Mouse (Mus musculus) hindbrain, embryonic 14.5 days (tissue): ENCODE results near the gene Ppfia3. TPM values are rescaled to one million over a fixed set of nuclear protein-coding genes. Genes with fewer than 3 reads are reported as not detected.

Experiments
- ATAC-seq: fragments of 200-750 bp; cut with Nextera tagmentation; 2 replicates; pipeline ENCODE4 v1.8.0; 2017; ENCODE audit warnings: moderate number of reproducible peaks, mild to moderate bottlenecking, moderate TSS enrichment, moderate library complexity; ENCODE audit not compliant: low FRiP score
- DNase-seq: peaks from one replicate; pipeline ENCODE4 v3.0.0-alpha.2; 2015; ENCODE audit warnings: low spot score
- H3K27ac ChIP-seq: fragments of 300-500 bp; sonication (generic); 2 replicates; pipeline ENCODE4 v1.5.1; 2014; ENCODE audit warnings: mild to moderate bottlenecking, moderate library complexity
- H3K27me3 ChIP-seq: fragments of 300-500 bp; sonication (generic); 2 replicates; pipeline ENCODE4 v1.6.1; 2014; ENCODE audit warnings: mild to moderate bottlenecking, low read length, mixed read lengths; ENCODE audit not compliant: control insufficient read depth, insufficient read depth
- H3K36me3 ChIP-seq: fragments of 300-500 bp; sonication (generic); replicated peaks from 2 replicates; pipeline ENCODE4 v1.6.1; 2014; ENCODE audit not compliant: control insufficient read depth, insufficient read depth
- H3K4me1 ChIP-seq: fragments of 300-500 bp; sonication (generic); replicated peaks from 2 replicates; pipeline ENCODE4 v1.6.1; 2014; ENCODE audit warnings: antibody characterized with exemption, low read length, mixed read lengths; ENCODE audit not compliant: control insufficient read depth, insufficient read depth
- H3K4me2 ChIP-seq: fragments of 300-500 bp; sonication (generic); replicated peaks from 2 replicates; pipeline ENCODE4 v1.6.1; 2014; ENCODE audit warnings: mild to moderate bottlenecking, moderate library complexity
- H3K4me3 ChIP-seq: fragments of 300-500 bp; sonication (generic); replicated peaks from 2 replicates; pipeline ENCODE4 v1.5.1; 2014; ENCODE audit warnings: mild to moderate bottlenecking, low read length
- H3K9ac ChIP-seq: fragments of 300-500 bp; sonication (generic); 2 replicates; pipeline ENCODE4 v1.6.1; 2014
- H3K9me3 ChIP-seq: fragments of 300-500 bp; sonication (generic); 2 replicates; pipeline ENCODE4 v1.6.1; 2016; ENCODE audit warnings: low read length; ENCODE audit not compliant: control insufficient read depth
- WGBS: fragments of 180-500 bp; shearing (Covaris S2); extraction: QIAGEN DNeasy Blood & Tissue Kit; methylation state at CpG from one replicate; pipeline ENCODE4 v1.1.7; 2014; 5-methylcytosine and 5-hydroxymethylcytosine counted together
- polyA plus RNA-seq: library from polyadenylated mRNA; unstranded; fragments of >200 nt; fragmentation: Nextera tagmentation; extraction: Ambion mirVana; gene quantifications from 2 replicates; pipeline ENCODE4 v1.2.1, GENCODE M21; 2014

Ppfia3 gene
- polyA plus RNA-seq, 1 experiment from 2014 or later, result 29.8 TPM

DNA sequence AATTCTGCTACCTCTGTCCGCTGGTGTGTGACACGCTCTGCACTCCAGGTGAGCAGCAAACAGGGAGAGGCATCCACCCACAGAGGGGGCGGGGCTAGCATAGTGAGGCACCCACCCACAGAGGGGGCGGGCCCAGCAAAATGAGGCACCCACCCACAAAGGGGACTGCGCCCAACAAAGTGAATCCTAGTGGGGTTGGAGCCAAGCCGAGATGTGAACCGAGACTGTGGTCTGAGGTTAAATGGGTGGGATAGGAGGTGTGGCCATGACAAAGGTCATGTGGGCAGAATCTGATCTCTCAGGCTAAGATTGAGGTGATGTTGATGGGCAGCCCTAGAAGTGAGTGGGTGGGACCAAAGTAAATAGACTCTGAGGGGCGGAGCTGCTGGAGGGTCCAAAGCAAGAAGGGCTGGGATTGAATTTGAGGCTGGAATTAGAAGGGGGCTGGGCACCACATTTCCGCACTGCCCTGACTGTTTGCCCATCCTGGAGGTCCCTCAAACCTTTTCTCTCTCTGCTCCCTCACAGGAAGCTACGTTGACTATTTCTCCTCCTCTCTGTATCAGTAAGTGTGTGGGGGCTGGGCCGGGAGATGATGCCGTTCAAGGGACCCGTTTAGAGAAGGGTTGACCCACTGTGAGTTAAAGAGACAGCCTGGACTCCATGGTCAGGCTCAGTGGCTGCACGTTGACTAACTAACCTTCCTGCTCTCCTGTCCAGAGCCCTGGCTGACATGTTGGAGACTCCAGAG is 28.5 kb downstream of the Ppfia3 start:
- ATAC-seq (no peak), DNase-seq (no peak)
- peaks cover 5% of the 10 kb centered on the region for H3K27me3 ChIP-seq
- H3K4me1 ChIP-seq, result peaks cover 19% of the 10 kb centered on the region; the same call in 1 of the 2 replicates
- peak overlapping the region; percentile 78 for H3K4me2 ChIP-seq
- H3K9me3 ChIP-seq, result no peaks in the 10 kb centered on the region
- peaks cover 16% of the 10 kb centered on the region for H3K36me3 ChIP-seq
- WGBS, result 6% methylated on average over 14 of the region's 14 CpGs
- H3K4me3 ChIP-seq, result no peak overlapping the region
- no peak overlapping the region for H3K9ac ChIP-seq
- H3K27ac ChIP-seq, result no peak overlapping the region

DNA sequence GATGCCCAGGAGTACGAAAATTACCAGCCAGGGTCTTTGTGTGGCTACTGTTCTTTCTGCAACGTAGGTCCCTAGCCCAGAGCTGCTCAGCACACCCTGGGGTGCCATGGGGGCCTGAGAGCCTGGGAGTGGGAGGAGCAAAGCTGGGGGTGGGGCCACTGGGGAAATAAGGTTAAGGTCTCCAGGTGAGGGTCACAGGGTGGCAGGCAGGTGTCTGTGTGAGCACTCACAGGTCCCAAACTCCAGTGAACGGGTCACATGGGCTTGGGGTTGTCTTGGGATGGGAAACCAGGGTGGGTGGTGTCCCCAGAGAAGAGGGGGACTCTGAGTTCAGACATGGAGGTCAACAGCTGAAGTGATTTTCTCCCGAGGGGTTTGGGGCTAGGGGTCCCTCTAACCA is 29.4 kb downstream of the Ppfia3 start:
- Histone ChIP-seq H3K9me3 (no peaks in the 10 kb centered on the region), H3K4me1 (peaks cover 23% of the 10 kb centered on the region; the same call in 1 of the 2 replicates), H3K4me2 (no peak overlapping the region), H3K4me3 (no peak overlapping the region), H3K9ac (no peak overlapping the region), H3K36me3 (peaks cover 15% of the 10 kb centered on the region), H3K27ac (no peak overlapping the region), H3K27me3 (peaks cover 5% of the 10 kb centered on the region)
- 20% methylated on average over 4 of the region's 4 CpGs for WGBS
- no peak for ATAC-seq
- no peak for DNase-seq

DNA sequence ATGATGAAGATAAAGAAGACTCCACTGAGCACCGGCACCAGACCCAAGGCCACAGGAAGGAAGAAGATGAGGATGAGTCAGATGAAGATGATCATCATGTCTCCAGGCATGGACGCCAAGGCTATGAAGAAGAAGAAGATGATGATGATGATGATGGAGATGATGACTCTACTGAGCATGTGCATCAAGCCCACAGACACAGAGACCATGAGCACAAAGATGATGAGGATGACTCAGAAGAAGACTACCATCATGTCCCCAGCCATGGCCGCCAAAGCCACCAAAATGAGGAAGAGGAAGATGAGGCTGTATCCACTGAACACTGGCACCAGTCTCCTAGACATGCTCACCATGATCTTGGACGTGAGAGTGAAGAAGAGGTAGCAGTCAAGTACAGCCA is 30.5 kb downstream of the Ppfia3 start:
- no peak for ATAC-seq
- H3K36me3 ChIP-seq, result peaks cover 10% of the 10 kb centered on the region
- no peak for DNase-seq
- peaks cover 5% of the 10 kb centered on the region for H3K27me3 ChIP-seq
- peaks cover 23% of the 10 kb centered on the region; the same call in 1 of the 2 replicates for H3K4me1 ChIP-seq
- no peak overlapping the region for H3K4me3 ChIP-seq
- H3K9ac ChIP-seq, result no peak overlapping the region
- no peaks in the 10 kb centered on the region for H3K9me3 ChIP-seq
- H3K27ac ChIP-seq, result no peak overlapping the region
- H3K4me2 ChIP-seq, result no peak overlapping the region
- 99% methylated on average over 4 of the region's 4 CpGs for WGBS

DNA sequence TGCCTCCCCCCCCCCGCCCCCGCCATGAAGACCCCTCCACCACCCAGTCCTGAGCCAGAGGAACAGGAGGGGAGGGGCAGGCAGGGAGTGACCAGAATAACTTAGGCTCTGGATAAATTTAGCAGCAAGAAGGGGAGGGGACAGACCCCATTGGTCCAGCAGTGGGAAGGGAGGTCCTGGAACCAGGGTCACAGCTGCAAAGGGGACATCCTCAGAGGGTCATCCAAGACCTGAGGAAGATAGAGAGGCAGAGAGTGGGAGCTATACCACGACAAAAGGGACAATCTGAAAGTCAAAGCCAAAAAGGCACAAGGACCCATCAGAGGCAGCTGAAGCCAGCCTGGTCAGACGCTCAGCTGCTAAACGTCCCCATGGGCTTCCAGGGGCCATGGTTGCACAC is 31.8 kb downstream of the Ppfia3 start, which contains the start of gene Hrc:
Gene Hrc (plus strand): TSS at position 235 of the 400 bp plus-strand sequence.
- Histone ChIP-seq H3K9me3 (no peaks in the 10 kb centered on the region), H3K4me1 (peaks cover 20% of the 10 kb centered on the region; the same call in 1 of the 2 replicates), H3K4me3 (no peak within 1 kb of the TSS), H3K27me3 (peaks cover 5% of the 10 kb centered on the region), H3K9ac (peak within 1 kb of the TSS; percentile 61; the same call in 1 of the 2 replicates), H3K27ac (no peak within 1 kb of the TSS), H3K36me3 (0 out of 2 replicates have a peak, but pooled peaks cover 4% of the 10 kb centered on the region), H3K4me2 (peak within 1 kb of the TSS; percentile 71; the same call in 1 of the 2 replicates)
- ATAC-seq (no peak), DNase-seq (no peak)
- WGBS, result 40% methylated on average over 5 of the region's 5 CpGs

DNA sequence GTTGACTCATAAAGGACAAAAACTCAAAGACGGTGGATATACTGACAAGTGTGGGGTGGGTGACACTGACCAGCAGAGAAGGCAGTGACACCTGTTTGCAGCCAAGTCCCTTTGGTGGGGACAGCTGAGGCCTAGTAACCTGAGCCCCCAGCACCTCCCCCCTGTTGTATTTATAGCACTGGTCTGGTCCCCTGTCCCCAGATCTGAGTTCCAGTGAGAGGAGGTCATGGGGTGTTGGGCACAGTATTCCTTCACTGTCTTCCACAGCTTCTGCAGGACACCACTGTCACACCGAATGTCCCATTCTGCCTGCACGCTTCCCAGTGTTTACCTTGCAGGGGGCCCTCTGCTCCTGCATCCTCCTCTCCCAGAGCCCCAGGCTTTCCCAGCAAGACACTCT is 32.2 kb downstream of the Ppfia3 start:
- no peaks in the 10 kb centered on the region for H3K36me3 ChIP-seq
- H3K4me1 ChIP-seq, result peaks cover 15% of the 10 kb centered on the region; the same call in 1 of the 2 replicates
- no peak overlapping the region for H3K4me2 ChIP-seq
- no peak overlapping the region for H3K27ac ChIP-seq
- no peaks in the 10 kb centered on the region for H3K9me3 ChIP-seq
- ATAC-seq, result no peak
- H3K27me3 ChIP-seq, result peaks cover 5% of the 10 kb centered on the region
- no peak overlapping the region for H3K9ac ChIP-seq
- 38% methylated on average over 3 of the region's 3 CpGs for WGBS
- no peak for DNase-seq
- H3K4me3 ChIP-seq, result no peak overlapping the region

DNA sequence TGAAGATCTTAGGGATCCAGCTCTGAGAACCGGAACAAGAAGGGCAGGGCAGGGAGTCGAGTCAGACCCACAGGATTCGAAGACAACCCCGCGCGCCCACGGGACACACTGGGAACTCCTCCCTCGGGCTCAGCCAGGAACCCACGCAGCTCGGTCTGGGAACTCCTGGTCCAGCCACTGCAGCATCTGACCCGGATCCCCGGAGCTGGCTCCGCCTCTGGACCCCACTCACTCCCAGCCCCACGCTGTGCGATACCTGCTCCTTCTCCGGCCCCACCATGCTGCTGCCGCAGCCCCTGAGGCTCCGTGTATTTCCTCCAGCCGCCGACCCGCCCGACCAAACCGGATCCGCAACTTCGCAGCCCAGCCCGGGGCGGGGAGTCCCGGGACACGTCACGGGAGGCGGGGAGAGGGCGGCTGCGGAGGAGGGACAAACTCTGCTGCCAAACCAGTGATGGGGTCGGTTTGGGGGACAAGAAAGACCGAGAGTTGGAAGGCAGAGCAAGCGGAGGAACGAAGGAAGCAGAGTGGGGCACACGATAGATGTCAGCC is 33.3 kb downstream of the Ppfia3 start, which contains the start of gene Trpm4:
Gene Trpm4 (minus strand): TSS at position 350 of the 552 bp plus-strand sequence.
- peak within 1 kb of the TSS; percentile 71 for H3K4me2 ChIP-seq
- H3K9ac ChIP-seq, result peak within 1 kb of the TSS; percentile 61
- peaks cover 4% of the 10 kb centered on the region; the same call in 1 of the 2 replicates for H3K4me1 ChIP-seq
- H3K27me3 ChIP-seq, result peaks cover 5% of the 10 kb centered on the region
- no peaks in the 10 kb centered on the region for H3K36me3 ChIP-seq
- ATAC-seq (peak; percentile 64), DNase-seq (peak; percentile 78)
- no peak within 1 kb of the TSS for H3K27ac ChIP-seq
- under 1% methylated on average over 38 of the region's 38 CpGs for WGBS
- H3K9me3 ChIP-seq, result no peaks in the 10 kb centered on the region
- peak within 1 kb of the TSS; percentile 47 for H3K4me3 ChIP-seq

DNA sequence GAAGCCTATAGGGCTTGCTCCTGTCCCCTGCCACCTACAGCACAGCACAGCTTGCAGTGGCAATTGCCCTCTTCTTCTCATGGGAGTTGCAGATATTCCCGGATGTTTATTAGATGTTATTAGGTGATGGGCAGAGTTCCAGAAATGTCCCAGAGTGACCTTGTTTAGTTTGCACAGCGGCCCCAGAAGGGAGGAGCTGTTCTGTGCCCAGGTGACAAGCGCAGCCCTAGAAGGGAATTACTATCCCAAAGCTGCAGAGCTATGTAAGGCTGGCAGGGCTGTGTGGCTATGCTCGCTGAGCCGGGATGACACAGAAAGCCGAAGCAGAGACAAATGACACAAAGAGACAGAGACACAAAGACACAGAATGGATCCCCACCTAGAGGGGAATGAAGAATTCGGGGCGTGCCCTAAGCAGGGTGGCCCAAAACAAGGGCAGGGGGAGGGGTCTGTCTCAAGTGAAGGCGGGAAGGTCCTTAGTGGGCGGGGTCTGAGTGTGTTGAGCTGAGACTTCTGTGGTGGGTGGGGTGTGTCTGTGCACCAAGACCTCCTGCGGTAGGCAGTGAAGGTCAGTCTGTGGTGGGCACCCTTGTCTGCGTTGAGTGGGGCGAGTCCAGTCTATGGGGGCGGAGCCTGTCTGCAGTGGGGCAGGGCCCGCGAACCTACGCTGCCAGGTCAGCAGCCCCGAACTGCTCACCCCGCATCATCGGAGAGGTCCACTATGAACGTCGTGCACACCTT is 34.0 kb downstream of the Ppfia3 start:
- H3K4me3 ChIP-seq, result peak overlapping the region; percentile 47
- ATAC-seq, result peak; percentile 55
- H3K9me3 ChIP-seq, result no peaks in the 10 kb centered on the region
- H3K27me3 ChIP-seq, result peaks cover 5% of the 10 kb centered on the region
- DNase-seq, result peak; percentile 36
- peak overlapping the region; percentile 61 for H3K9ac ChIP-seq
- 0 out of 2 replicates have a peak, but pooled peaks cover 4% of the 10 kb centered on the region for H3K4me1 ChIP-seq
- no peaks in the 10 kb centered on the region for H3K36me3 ChIP-seq
- no peak overlapping the region for H3K27ac ChIP-seq
- 2% methylated on average over 21 of the region's 22 CpGs for WGBS
- H3K4me2 ChIP-seq, result peak overlapping the region; percentile 71

DNA sequence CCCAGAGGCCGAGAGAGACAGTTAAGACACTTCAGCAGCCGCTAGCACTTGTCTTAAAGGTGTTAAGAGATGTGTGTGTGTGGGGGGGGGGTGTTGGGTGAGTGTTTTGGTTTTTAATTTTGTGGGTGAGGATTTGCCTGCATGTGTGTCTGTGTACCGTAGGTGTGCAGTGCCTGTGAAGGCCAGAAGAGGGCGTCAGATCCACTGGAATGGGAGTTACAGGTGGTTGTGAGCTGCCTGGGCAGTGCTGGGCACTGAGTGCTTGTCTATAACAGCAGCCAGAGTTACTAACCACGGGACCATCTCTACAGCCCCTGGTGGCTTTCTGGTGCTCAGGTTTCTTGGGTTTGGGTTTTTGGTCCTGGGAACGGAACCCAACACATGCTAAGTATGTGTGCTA is 35.3 kb downstream of the Ppfia3 start:
- no peak overlapping the region for H3K4me3 ChIP-seq
- ATAC-seq (no peak), DNase-seq (no peak)
- H3K4me2 ChIP-seq, result no peak overlapping the region
- no peak overlapping the region for H3K9ac ChIP-seq
- H3K9me3 ChIP-seq, result no peaks in the 10 kb centered on the region
- no peaks in the 10 kb centered on the region for H3K36me3 ChIP-seq
- no peaks in the 10 kb centered on the region; the same call in 1 of the 2 replicates for H3K27me3 ChIP-seq
- 0 out of 2 replicates have a peak, but pooled peaks cover 4% of the 10 kb centered on the region for H3K4me1 ChIP-seq
- H3K27ac ChIP-seq, result no peak overlapping the region
- 86% methylated on average over 6 of the region's 6 CpGs for WGBS
